Mouse (Mus musculus) cerebellum, adult 2 months (tissue): Measurements from ENCODE around the gene Stfa3.

Source experiments
- CTCF ChIP-seq: fragments of 200-500 bp; IDR thresholded peaks from 2 replicates; pipeline ENCODE4 v1.5.1; 2011; ENCODE audit warnings: low read depth, mild to moderate bottlenecking, control low read depth, low read length, moderate library complexity, borderline replicate concordance; ENCODE audit not compliant: insufficient read depth
- POLR2A ChIP-seq: fragments of 200-500 bp; IDR thresholded peaks from 2 replicates; pipeline ENCODE4 v1.6.1; 2011; ENCODE audit warnings: low read length, control low read depth, borderline replicate concordance; ENCODE audit not compliant: insufficient read depth

DNA sequence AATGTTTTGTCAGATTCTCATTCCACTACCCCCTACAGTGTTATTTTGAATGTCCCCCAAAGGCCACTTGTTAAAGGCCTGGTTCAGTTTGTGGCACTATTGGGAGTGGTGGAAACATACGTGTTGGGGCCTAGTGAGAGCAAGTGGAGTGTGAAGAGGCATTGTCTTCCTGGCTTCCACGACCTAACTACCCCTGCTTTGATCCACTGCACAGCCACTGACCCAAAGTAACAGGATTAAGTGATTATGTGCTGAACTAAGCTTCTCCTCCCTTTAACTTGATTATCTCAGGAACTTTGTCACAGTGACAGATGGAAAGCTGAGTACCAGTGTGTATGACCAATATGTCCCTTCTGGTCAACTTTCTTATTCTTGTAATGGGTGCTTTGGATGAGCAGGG, 5.2 kb upstream of the Stfa3 start:
- TF ChIP-seq POLR2A = no peak
- no peak for TF ChIP-seq CTCF
